Mouse (Mus musculus) embryonic stem cell, embryonic (primary cell): ENCODE results near the gene Dapk3.

Experiments
- CTCF ChIA-PET, 4 experiments: fragments of 300-600 bp in 2 of 4; fragments of 350-600 bp in 2 of 4; sonication (Branson Sonifier 250); formaldehyde crosslinking; loops; one replicate each; lab custom pipeline; 2022; ENCODE audit warnings: inconsistent platforms in 2 of 4; lab: Charles Lee
- POLR2A ChIA-PET, 4 experiments: fragments of 300-600 bp in 2 of 4; fragments of 350-600 bp in 2 of 4; sonication (Branson Sonifier 250); formaldehyde crosslinking; loops; one replicate each; lab custom pipeline; 2022; ENCODE audit warnings: antibody characterized with exemption in 4 of 4, inconsistent platforms in 1 of 4; lab: Charles Lee

Gene Dapk3

DNA sequence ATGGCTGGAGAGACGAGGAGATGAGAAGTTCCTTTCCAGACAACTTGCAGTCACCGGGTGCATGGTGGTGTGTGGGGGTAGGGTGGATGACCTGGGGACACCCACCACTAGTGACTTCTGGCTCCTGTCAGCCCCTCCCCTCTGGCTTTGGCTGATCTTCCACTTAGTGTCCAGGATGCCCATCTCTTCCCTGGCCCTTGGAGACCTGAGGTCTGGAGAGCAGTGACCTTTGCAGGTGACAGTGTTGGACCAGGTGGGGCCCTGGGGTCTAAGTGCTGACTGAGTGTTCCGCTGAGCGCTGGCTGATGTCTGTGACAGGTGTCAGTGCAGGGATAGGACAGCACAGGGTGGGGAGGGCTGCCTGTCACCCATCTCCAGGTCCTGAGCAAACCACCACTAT, 12.5 kb downstream of the Dapk3 start:
- ChIA-PET CTCF (interaction anchor here in 3 of 4 experiments (0.6 to 2.0 kb wide), 4 partner anchors 8 to 255 kb away, joined by 3 to 7 read pairs (median 4); no protein-coding TSS in a partner anchor), POLR2A (interaction anchor here in 3 of 4 experiments (0.9 to 7.2 kb wide), 12 partner anchors 8 to 266 kb away, joined by 3 to 189 read pairs (median 4); partner anchors contain the start of genes Eef2 (in 3 of the 3), Gadd45b (in 1 of the 3) and Pip5k1c (in 1 of the 3))

GRCm38 (mm10) chr10:81196470-81197065, 13.8 kb downstream of the Dapk3 start:
- POLR2A ChIA-PET: interaction anchor here in 3 of 4 experiments (0.6 to 2.1 kb wide), 8 partner anchors 21 to 170 kb away, joined by 3 to 11 read pairs (median 4); partner anchors contain the start of genes 4930404N11Rik (in 1 of the 3) and Eef2 (in 1 of the 3)
- CTCF ChIA-PET: interaction anchor here in 2 of 4 experiments (0.6 to 1.1 kb wide), 6 partner anchors 48 to 254 kb away, joined by 3 to 5 read pairs (median 4); partner anchors contain the start of gene Pip5k1c (in 1 of the 2)

- CTCF ChIA-PET: interaction anchor here in 2 of 4 experiments (0.6 to 0.7 kb wide), 2 partner anchors 69 to 141 kb away, joined by 3 read pairs; no protein-coding TSS in a partner anchor
These were observed 14.5 kb downstream of the Dapk3 start for GRCm38 (mm10) chr10:81197305-81197704.

DNA sequence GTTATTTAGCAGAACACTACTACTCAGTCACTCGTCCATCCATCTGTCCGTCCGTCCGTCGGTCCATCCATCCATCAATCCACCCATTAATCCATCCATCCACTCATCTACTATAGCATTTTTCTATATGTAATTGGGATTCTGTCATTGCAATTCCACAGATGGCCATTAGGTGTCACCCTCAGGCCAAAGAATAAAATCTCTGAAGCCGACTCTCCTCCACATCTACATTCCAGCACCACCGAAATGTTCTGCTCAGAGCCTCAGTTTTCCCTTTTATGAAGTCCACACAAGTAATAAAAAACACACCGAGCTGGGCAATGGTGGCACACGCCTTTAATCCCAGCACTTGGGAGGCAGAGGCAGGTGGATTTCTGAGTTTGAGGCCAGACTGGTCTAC, 15.4 kb downstream of the Dapk3 start:
- CTCF ChIA-PET: interaction anchor here in 3 of 4 experiments (0.6 to 1.3 kb wide), 8 partner anchors 11 to 353 kb away, joined by 3 to 6 read pairs (median 3); partner anchors contain the start of gene Pip5k1c (in 1 of the 3)
- POLR2A ChIA-PET: interaction anchor here in 3 of 4 experiments (0.6 kb wide), 3 partner anchors 41 to 111 kb away, joined by 3 to 6 read pairs (median 3); partner anchors contain the start of gene Map2k2 (in 1 of the 3)

More at GRCm38 (mm10) chr10:81197305-81197704, 14.5 kb downstream of the Dapk3 start:
- POLR2A ChIA-PET: interaction anchor here in 1 of 4 experiments (1.4 to 2.1 kb wide), 2 partner anchors 22 to 169 kb away, joined by 4 to 9 read pairs; partner anchors contain the start of gene Eef2

GRCm38 (mm10) chr10:81198990-81199389, 16.2 kb downstream of the Dapk3 start:
- ChIA-PET CTCF (interaction anchor here in 2 of 4 experiments (0.9 to 1.3 kb wide), 6 partner anchors 18 to 353 kb away, joined by 3 read pairs; partner anchors contain the start of gene Pip5k1c (in 1 of the 2)), POLR2A (no interaction called here)

- CTCF ChIA-PET: interaction anchor here in 1 of 4 experiments (1.8 kb wide), 1 partner anchor 10 kb away, joined by 6 read pairs; no protein-coding TSS in a partner anchor
- POLR2A ChIA-PET: no interaction called here
These were observed 17.3 kb downstream of the Dapk3 start for GRCm38 (mm10) chr10:81200141-81200540.

DNA sequence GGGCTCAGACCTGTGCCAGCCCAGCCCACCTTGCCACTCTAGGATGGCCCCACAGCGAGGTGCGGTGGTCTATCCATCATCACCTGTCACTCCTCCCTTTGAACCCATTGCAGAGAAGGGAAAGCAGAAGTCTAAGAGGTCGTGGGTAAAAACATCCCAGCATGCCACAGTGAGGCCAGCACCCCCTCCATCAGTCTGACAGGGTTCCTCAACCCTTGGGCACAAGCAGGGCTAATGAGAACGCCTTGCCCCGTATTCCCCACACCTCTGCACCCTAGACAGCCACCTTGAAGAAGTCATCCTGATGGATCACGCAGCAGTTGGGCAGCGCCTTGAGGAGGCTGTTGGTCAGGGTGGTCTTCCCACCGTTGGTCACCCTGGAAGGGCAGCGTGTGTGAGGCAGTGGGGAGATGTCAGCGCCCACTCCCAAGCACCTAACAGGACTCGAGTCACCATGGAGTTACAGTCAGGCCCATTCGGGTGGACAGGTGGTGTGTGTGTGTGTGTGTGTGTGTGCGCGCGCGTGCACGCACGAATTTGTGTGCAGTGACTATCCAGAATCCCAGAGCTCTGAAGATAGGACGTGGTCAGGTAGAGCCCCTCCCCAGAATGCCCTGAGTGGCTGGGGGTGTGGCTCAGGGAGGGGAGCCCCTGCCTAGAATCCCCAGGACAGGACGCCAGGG, 17.9 kb downstream of the Dapk3 start:
- ChIA-PET POLR2A (interaction anchor here in 1 of 4 experiments (0.8 kb wide), 1 partner anchor 96 kb away, joined by 3 read pairs; no protein-coding TSS in a partner anchor), CTCF (interaction anchor here in 2 of 4 experiments (0.6 to 1.8 kb wide), 4 partner anchors 9 to 131 kb away, joined by 3 to 6 read pairs (median 4); partner anchors contain the start of gene Zfr2 (in 1 of the 2))

GRCm38 (mm10) chr10:81201807-81202758, 19.3 kb downstream of the Dapk3 start, which contains the start of gene Nmrk2:
Gene Nmrk2 (minus strand): TSS chr10:81202051.
- ChIA-PET CTCF (interaction anchor here (0.5 to 2.6 kb wide), 15 partner anchors 8 to 663 kb away, joined by 3 to 14 read pairs (median 3); partner anchors contain the start of genes Atp8b3 (in 1 of the 4), Fzr1 (in 1 of the 4), Pip5k1c (in 1 of the 4) and Zfr2 (in 1 of the 4)), POLR2A (interaction anchor here in 1 of 4 experiments (0.6 to 1.0 kb wide), 2 partner anchors 9 to 272 kb away, joined by 3 to 4 read pairs; partner anchors contain the start of gene Gadd45b)

DNA sequence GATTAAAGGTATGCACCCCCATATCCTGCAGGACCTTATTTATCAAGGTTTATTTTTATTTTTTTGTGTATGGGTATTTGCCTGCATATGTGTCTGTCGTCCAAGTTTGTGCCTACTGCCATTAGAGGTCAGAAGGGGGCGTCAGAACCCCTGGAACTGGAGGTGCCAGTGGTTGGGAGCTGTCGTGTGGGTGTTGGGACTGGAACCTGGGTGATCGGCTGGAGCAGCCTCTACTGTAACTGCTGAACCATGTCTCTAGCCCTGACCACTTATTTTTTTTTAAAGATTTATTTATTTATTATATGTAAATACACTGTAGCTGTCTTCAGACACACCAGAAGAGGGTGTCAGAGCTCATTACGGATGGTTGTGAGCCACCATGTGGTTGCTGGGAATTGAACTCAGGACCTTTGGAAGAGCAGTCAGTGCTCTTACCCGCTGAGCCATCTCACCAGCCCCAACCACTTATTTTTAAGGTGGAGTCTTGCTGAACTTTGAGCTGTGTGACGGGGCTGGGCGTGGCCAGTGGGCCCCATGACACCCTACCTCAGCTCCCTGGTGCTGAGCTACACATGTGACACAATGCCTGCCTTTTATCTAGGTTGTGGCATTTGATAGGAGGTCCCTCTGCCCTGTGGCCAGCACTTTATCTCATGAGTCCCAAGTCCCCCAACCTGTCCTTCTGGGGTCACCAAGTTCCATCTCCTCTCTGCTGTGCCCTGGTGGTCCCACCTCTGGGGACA, 20.3 kb downstream of the Dapk3 start:
- ChIA-PET POLR2A (interaction anchor here (0.7 to 1.2 kb wide), 8 partner anchors 9 to 262 kb away, joined by 3 to 5 read pairs (median 3); no protein-coding TSS in a partner anchor), CTCF (interaction anchor here (0.6 to 2.6 kb wide), 22 partner anchors 9 to 248 kb away, joined by 3 to 9 read pairs (median 4); partner anchors contain the start of gene Pip5k1c (in 2 of the 4))

- POLR2A ChIA-PET: interaction anchor here in 1 of 4 experiments (1.0 to 1.2 kb wide), 3 partner anchors 10 to 20 kb away, joined by 3 to 5 read pairs (median 3); no protein-coding TSS in a partner anchor
- CTCF ChIA-PET: interaction anchor here (0.8 to 1.6 kb wide), 6 partner anchors 15 to 138 kb away, joined by 3 to 8 read pairs (median 4); partner anchors contain the start of gene Pip5k1c (in 1 of the 4)
These were observed 21.3 kb downstream of the Dapk3 start for GRCm38 (mm10) chr10:81204137-81204536.

- ChIA-PET POLR2A (interaction anchor here in 2 of 4 experiments (0.6 to 2.3 kb wide), 10 partner anchors 13 to 543 kb away, joined by 3 to 7 read pairs (median 3); partner anchors contain the start of genes Atcay (in 1 of the 2), Cactin (in 1 of the 2) and Pip5k1c (in 1 of the 2)), CTCF (interaction anchor here (0.6 to 3.4 kb wide), 35 partner anchors 9 to 298 kb away, joined by 3 to 18 read pairs (median 3); partner anchors contain the start of genes Atcay (in 1 of the 4) and Pip5k1c (in 1 of the 4))
These were observed 27.3 kb downstream of the Dapk3 start for GRCm38 (mm10) chr10:81210154-81210553.

GRCm38 (mm10) chr10:81216260-81216659, 33.5 kb downstream of the Dapk3 start:
- ChIA-PET CTCF (interaction anchor here (0.6 to 3.1 kb wide), 14 partner anchors 13 to 286 kb away, joined by 3 to 8 read pairs (median 3); partner anchors contain the start of genes Atcay (in 1 of the 4) and Matk (in 1 of the 4)), POLR2A (interaction anchor here (0.6 to 1.7 kb wide), 7 partner anchors 15 to 287 kb away, joined by 3 to 7 read pairs (median 3); no protein-coding TSS in a partner anchor)

GRCm38 (mm10) chr10:81216810-81217209, 34.0 kb downstream of the Dapk3 start:
- CTCF ChIA-PET: interaction anchor here (0.6 to 3.1 kb wide), 22 partner anchors 13 to 355 kb away, joined by 3 to 11 read pairs (median 3); partner anchors contain the start of genes Atcay (in 1 of the 4), Ncln (in 1 of the 4) and Pip5k1c (in 1 of the 4)
- POLR2A ChIA-PET: interaction anchor here in 3 of 4 experiments (0.6 to 1.7 kb wide), 7 partner anchors 17 to 288 kb away, joined by 3 read pairs; no protein-coding TSS in a partner anchor

DNA sequence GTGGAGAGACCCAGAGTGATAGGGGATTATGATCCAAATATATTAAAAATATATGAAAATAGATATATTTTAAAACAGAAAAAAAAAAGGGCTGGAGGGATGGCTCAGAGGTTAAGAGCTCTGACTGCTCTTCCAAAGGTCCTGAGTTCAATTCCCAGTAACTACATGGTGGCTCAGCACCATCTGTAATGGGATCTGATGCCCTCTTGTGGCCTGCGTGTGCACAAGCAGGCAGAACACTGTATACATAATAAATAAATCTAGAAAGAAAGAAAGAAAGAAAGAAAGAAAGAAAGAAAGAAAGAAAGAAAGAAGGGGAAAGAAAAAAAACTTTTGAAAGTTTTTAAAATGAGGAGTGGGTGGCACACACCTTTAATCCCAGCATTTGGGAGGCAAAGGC, 34.5 kb downstream of the Dapk3 start:
- CTCF ChIA-PET: interaction anchor here (0.6 to 4.5 kb wide), 22 partner anchors 12 to 354 kb away, joined by 3 to 21 read pairs (median 3); partner anchors contain the start of genes Atcay (in 2 of the 4), Ncln (in 1 of the 4) and Pip5k1c (in 1 of the 4)
- POLR2A ChIA-PET: interaction anchor here in 3 of 4 experiments (0.6 to 1.7 kb wide), 7 partner anchors 11 to 184 kb away, joined by 3 read pairs; no protein-coding TSS in a partner anchor

DNA sequence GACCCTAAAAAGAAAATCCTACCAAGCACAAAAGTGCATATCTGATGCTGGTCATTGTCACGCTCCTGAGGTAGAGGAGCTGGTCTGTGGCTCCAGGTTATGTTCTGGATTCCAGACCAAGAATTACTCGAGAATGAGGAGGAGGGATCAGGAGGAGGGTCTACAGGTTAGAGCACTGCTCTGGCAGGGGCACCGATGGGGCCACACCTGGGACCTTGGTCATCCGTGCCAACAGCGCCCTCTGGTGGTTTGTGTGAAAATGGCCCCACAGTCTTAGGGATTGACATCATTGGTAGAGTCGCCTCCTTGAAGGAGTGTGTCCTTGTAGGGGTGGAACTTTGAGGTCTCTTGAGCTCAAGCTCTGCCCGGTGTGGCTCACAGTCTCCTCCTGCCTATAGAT, 35.2 kb downstream of the Dapk3 start:
- ChIA-PET CTCF (interaction anchor here (0.5 to 4.5 kb wide), 22 partner anchors 8 to 333 kb away, joined by 3 to 21 read pairs (median 3); partner anchors contain the start of gene Atcay (in 2 of the 4)), POLR2A (interaction anchor here in 2 of 4 experiments (0.6 to 1.7 kb wide), 6 partner anchors 10 to 184 kb away, joined by 3 to 6 read pairs (median 3); no protein-coding TSS in a partner anchor)
